Mouse (Mus musculus): ENCODE data around the gene Rnf145.

The Rnf145 gene

DNA sequence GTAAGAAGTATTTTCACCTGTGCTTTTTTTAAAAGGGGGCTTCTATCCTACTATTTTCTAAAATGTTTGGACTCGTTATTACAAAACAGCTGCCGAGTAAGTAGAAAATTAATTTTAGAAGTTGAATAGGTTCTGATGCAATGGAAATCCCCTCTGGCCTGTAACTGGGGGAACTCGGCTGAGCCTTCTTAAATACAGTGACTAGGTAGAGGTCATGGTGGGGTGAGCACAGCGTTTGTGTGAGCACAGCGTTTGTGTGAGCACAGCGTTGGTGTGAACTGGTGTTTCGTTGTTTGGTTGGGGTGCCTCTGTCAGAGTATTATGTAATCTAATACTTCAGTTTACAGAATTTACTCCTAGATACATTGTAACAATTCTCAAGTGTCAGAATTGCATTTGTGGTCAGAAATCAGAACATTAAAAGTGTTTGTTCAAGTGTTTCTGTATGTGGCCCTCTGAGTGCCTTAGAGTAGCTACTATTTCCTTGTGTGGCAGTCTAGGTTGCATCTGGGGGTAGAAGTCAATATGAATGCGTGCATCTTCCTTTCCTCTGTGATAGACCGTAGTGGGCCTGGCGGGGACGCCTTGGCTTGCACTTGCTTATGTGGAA, 8.0 kb downstream of the Rnf145 start:
- H3K4me3 ChIP-seq (replicated peaks; ENCODE audit: low read length) = no peak overlapping the region
- TF ChIP-seq NANOG (IDR thresholded peaks at IDR 0.05; ENCODE audit: borderline replicate concordance, low read length) (no peak), POU5F1 (IDR thresholded peaks at IDR 0.05; ENCODE audit: borderline replicate concordance, low read length) (no peak), CTCF (conservative IDR thresholded peaks at IDR 0.05; ENCODE audit: low read length) (no peak)
- H3K9me3 ChIP-seq (ENCODE audit: low read length) = no peaks in the 10 kb centered on the region
- peaks cover 62% of the 10 kb centered on the region for H3K36me3 ChIP-seq (ENCODE audit: insufficient read depth, low read length)
- H3K4me1 ChIP-seq (replicated peaks; ENCODE audit: low read depth, low read length) = peaks cover 53% of the 10 kb centered on the region
- H3K27me3 ChIP-seq (ENCODE audit: insufficient read depth, low read length) = no peaks in the 10 kb centered on the region

DNA sequence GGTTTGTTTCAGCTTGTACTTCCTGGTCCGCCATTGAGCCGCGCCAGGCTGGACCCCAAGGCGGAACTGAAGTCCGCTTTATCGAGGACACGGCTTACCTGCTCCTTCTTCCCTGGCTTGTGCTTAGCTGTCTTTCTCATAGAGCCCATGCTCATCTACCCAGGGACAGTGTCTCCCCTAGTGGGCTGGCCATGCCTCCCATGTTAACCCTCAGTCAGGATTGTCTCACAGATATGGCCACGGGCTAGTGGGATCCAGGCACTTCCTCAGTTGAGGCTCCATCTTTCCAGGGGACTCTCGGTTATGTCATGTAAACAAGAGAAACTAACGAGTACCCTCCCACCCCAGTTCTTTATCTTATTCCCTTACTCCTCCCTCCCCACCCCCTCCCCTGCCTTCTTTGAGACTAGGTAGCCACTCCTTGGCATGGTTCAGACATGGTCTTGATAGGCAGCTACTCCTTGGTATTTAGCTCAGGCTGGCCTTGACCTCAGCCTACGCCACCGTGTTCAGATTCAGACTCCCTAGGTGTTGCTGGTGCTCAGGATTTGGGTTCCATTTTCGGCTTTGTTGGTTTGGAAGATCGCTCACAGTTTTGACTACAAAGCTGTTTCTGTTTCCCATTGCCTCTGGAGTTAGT, 9.9 kb downstream of the Rnf145 start:
- Histone ChIP-seq H3K27me3 (ENCODE audit: insufficient read depth, low read length) (no peaks in the 10 kb centered on the region), H3K9me3 (ENCODE audit: low read length) (no peaks in the 10 kb centered on the region), H3K4me3 (replicated peaks; ENCODE audit: low read length) (no peak overlapping the region), H3K4me1 (replicated peaks; ENCODE audit: low read depth, low read length) (peaks cover 50% of the 10 kb centered on the region), H3K36me3 (ENCODE audit: insufficient read depth, low read length) (peaks cover 80% of the 10 kb centered on the region)
- no peak for TF ChIP-seq NANOG (IDR thresholded peaks at IDR 0.05; ENCODE audit: borderline replicate concordance, low read length)
- TF ChIP-seq POU5F1 (IDR thresholded peaks at IDR 0.05; ENCODE audit: borderline replicate concordance, low read length) = no peak
- no peak for TF ChIP-seq CTCF (conservative IDR thresholded peaks at IDR 0.05; ENCODE audit: low read length)

DNA sequence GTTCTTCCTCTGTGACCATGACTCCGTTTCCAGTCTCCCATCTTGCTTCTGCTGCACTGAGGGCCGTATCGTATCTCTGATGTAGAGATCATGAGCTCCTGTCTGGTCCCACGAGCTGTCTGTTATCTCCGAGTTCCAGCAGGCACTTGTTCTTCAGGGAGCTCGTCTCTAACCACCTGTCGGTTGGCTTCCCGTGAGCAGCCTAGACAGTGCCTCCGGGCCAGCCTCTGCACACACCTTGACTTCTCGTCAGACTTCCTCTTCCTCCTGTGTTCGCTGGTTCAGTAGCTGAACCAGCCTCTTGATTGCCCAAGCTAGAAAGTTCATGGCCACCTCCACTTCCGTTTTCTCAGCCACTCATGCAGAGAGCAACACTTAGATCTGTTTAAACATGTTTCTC, 10.4 kb downstream of the Rnf145 start:
- peaks cover 81% of the 10 kb centered on the region for H3K36me3 ChIP-seq (ENCODE audit: insufficient read depth, low read length)
- peaks cover 46% of the 10 kb centered on the region for H3K4me1 ChIP-seq (replicated peaks; ENCODE audit: low read depth, low read length)
- TF ChIP-seq NANOG (IDR thresholded peaks at IDR 0.05; ENCODE audit: borderline replicate concordance, low read length) = no peak
- TF ChIP-seq POU5F1 (IDR thresholded peaks at IDR 0.05; ENCODE audit: borderline replicate concordance, low read length) = no peak
- no peak for TF ChIP-seq CTCF (conservative IDR thresholded peaks at IDR 0.05; ENCODE audit: low read length)
- no peaks in the 10 kb centered on the region for H3K9me3 ChIP-seq (ENCODE audit: low read length)
- no peaks in the 10 kb centered on the region for H3K27me3 ChIP-seq (ENCODE audit: insufficient read depth, low read length)
- no peak overlapping the region for H3K4me3 ChIP-seq (replicated peaks; ENCODE audit: low read length)

DNA sequence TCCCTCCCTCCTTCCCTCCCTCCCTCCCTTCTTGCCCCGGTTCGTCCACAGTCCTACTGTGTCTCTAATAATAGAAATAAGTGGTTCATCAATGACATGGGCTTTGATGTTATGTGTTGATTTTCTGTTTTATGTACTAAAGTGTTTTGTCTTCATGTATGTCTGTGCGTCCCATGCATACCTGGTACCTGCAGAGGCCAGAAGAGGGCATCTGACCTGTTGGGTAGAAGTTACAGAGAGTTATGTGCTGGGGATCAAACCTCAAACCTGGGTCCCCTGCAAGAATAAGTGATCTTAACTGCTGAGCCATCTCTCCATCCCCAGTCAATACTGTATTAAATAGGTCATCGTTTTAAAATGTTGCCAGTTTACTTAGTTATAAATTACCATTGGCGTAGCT, 11.0 kb downstream of the Rnf145 start:
- no peaks in the 10 kb centered on the region for H3K27me3 ChIP-seq (ENCODE audit: insufficient read depth, low read length)
- TF ChIP-seq CTCF (conservative IDR thresholded peaks at IDR 0.05; ENCODE audit: low read length) (no peak), NANOG (IDR thresholded peaks at IDR 0.05; ENCODE audit: borderline replicate concordance, low read length) (no peak)
- H3K4me1 ChIP-seq (replicated peaks; ENCODE audit: low read depth, low read length) = peaks cover 43% of the 10 kb centered on the region
- H3K36me3 ChIP-seq (ENCODE audit: insufficient read depth, low read length) = peaks cover 80% of the 10 kb centered on the region
- no peak overlapping the region for H3K4me3 ChIP-seq (replicated peaks; ENCODE audit: low read length)
- H3K9me3 ChIP-seq (ENCODE audit: low read length) = no peaks in the 10 kb centered on the region

DNA sequence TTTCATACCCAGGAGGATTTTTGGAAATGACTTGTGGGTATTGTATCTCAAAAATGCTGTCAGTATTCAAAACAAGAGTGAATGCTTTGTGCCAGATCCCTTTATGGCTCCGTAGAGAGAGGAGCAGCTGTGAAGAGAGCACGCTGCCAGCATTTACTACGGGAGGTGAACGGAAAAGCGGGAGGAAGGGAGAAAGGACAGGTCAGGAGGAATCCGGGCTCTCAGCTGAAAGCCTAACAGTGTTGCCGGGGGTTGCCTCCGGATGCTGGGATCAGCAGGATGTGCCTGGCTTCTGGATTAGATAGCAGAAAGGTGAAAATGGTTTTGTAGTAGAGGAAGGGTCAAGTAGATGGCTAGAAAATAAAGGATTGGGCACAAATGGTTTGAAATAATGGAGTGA, 11.6 kb downstream of the Rnf145 start:
- Histone ChIP-seq H3K4me3 (replicated peaks; ENCODE audit: low read length) (no peak overlapping the region), H3K36me3 (ENCODE audit: insufficient read depth, low read length) (peaks cover 76% of the 10 kb centered on the region), H3K9me3 (ENCODE audit: low read length) (no peaks in the 10 kb centered on the region), H3K4me1 (replicated peaks; ENCODE audit: low read depth, low read length) (peaks cover 39% of the 10 kb centered on the region), H3K27me3 (ENCODE audit: insufficient read depth, low read length) (no peaks in the 10 kb centered on the region)
- TF ChIP-seq NANOG (IDR thresholded peaks at IDR 0.05; ENCODE audit: borderline replicate concordance, low read length) (no peak), CTCF (conservative IDR thresholded peaks at IDR 0.05; ENCODE audit: low read length) (no peak), POU5F1 (IDR thresholded peaks at IDR 0.05; ENCODE audit: borderline replicate concordance, low read length) (no peak)

DNA sequence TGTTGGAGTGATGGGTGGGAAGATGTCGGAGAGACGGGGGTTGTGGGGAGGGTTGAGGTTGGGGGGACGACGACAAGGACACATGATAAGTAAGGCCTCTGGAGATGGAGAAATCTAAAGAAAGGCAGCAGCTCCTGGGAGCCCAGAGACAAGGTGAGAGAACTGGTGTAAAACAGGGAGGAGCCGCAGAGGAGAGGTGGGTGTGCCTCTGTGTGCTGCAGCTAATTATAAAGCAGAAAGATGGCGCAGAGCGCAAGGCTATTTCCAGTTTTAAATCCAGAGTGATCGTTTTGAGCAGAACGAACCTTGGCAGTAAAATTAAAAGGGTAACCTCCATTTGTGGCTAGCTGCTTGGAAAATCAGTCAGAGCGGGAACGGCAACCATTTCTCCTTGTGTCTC, 12.1 kb downstream of the Rnf145 start:
- Histone ChIP-seq H3K36me3 (ENCODE audit: insufficient read depth, low read length) (peaks cover 76% of the 10 kb centered on the region), H3K4me1 (replicated peaks; ENCODE audit: low read depth, low read length) (peaks cover 39% of the 10 kb centered on the region), H3K4me3 (replicated peaks; ENCODE audit: low read length) (no peak overlapping the region), H3K9me3 (ENCODE audit: low read length) (no peaks in the 10 kb centered on the region), H3K27me3 (ENCODE audit: insufficient read depth, low read length) (no peaks in the 10 kb centered on the region)
- TF ChIP-seq NANOG (IDR thresholded peaks at IDR 0.05; ENCODE audit: borderline replicate concordance, low read length) (no peak), CTCF (conservative IDR thresholded peaks at IDR 0.05; ENCODE audit: low read length) (no peak), POU5F1 (IDR thresholded peaks at IDR 0.05; ENCODE audit: borderline replicate concordance, low read length) (no peak)

DNA sequence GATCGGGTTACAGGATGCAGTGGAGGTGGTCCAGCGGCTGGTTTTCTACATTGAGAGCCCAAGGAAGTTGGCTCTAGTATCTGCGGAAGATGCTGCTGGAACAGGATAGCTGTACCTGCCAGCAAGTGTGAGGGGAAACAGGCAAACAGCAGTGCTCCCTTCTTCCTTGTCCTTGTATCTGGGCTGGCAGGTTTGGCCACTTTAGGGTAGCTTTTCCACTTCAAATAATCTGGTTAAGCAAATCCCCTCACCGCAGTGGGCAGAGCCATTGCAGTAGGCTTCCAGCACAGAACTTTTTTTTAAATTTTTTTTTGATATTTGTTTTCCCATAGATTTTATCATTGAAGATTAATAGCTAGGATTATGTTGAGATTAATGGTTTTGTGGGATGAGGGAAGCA, 12.9 kb downstream of the Rnf145 start:
- TF ChIP-seq CTCF (conservative IDR thresholded peaks at IDR 0.05; ENCODE audit: low read length) (no peak), NANOG (IDR thresholded peaks at IDR 0.05; ENCODE audit: borderline replicate concordance, low read length) (no peak), POU5F1 (IDR thresholded peaks at IDR 0.05; ENCODE audit: borderline replicate concordance, low read length) (no peak)
- no peak overlapping the region for H3K4me3 ChIP-seq (replicated peaks; ENCODE audit: low read length)

DNA sequence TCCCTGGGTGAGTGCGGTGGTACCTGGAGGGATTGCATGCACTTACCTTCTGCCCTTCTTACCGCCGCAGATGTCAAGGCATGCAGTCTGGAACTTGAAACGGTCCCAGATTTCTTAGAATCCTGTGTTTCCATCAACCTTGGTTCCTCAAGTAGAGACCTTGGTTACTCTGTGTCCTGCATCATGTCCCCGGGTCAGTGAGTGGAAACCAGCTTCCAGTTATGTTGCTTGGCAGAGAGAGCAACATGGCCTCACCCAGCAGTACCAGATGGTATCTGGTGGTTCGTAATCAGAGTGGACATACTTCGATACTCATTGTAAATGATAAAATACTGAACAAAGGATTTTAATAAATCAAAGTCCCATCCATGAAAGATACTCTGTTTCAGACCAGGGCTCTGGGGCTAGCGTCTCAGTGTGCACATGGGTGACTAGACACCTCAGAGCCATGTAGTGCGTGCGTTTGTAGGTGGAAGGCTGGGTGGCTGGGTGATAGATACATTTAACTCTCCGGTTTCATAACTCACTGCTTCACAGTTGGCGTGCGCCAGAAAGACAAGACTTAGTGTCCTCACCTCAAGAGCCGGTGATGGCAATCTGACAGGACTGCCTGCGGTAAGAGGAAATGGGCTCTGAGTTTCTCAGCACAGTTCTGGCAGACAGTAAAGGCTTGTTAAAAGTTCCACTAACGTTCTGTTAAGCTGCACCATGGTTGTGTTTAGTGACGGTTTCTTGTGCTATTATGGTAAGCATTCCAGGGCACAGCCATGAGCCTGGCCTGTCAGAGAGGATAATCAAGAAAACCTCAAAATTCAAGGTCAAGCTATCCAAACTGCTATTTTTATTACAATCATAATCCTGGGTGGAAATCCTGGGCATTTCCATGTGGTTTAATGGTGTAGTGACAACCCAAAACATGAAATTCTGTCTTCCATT, 14.3 kb downstream of the Rnf145 start:
- Histone ChIP-seq H3K4me3 (replicated peaks; ENCODE audit: low read length) (no peak overlapping the region), H3K36me3 (ENCODE audit: insufficient read depth, low read length) (peaks cover 70% of the 10 kb centered on the region), H3K9me3 (ENCODE audit: low read length) (no peaks in the 10 kb centered on the region), H3K4me1 (replicated peaks; ENCODE audit: low read depth, low read length) (peaks cover 34% of the 10 kb centered on the region), H3K27me3 (ENCODE audit: insufficient read depth, low read length) (no peaks in the 10 kb centered on the region)
- no peak for TF ChIP-seq CTCF (conservative IDR thresholded peaks at IDR 0.05; ENCODE audit: low read length)
- no peak for TF ChIP-seq NANOG (IDR thresholded peaks at IDR 0.05; ENCODE audit: borderline replicate concordance, low read length)
- no peak for TF ChIP-seq POU5F1 (IDR thresholded peaks at IDR 0.05; ENCODE audit: borderline replicate concordance, low read length)

More for the DNA sequence above, 12.9 kb downstream of the Rnf145 start:
- peaks cover 39% of the 10 kb centered on the region for H3K4me1 ChIP-seq (replicated peaks; ENCODE audit: low read depth, low read length)
- no peaks in the 10 kb centered on the region for H3K27me3 ChIP-seq (ENCODE audit: insufficient read depth, low read length)
- H3K9me3 ChIP-seq (ENCODE audit: low read length) = no peaks in the 10 kb centered on the region
- H3K36me3 ChIP-seq (ENCODE audit: insufficient read depth, low read length) = peaks cover 71% of the 10 kb centered on the region

All from E14TG2a.4 (cell line).